ENCODE assay signal across 12 mouse cellular contexts in the genomic region with DNA sequence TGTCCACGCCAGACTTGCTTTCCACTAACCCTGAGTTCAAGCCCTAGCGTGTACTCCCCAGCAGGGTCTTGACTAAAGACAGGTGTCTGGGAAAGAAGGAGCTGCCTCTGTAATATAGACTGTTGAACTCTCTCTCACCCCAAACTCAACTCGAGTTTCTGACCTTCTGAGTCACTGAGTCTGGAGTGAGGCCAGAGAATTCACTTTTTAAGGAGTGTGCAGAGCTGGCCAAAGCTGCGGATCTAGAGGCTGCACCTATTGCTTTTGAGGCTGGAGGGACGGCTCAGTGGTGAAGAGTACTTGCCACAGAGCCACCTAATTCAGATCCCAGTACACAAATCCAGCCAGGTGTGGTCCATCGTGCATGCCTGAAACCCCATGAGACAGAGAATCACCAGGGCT. TPM values are rescaled to one million over a fixed set of nuclear protein-coding genes. Genes with fewer than 3 reads are reported as not detected.
A peak's percentile ranks its signal among the peaks of the same experiment; 100 is the strongest.
DNase-seq lines count a peak whose midpoint lies in the region; ATAC-seq and TF ChIP-seq lines count a peak whose summit lies in the region.
"Had no signal": no experiment of that assay in that cellular context is flagged by ENCODE, and none has a peak within 500 bp of the region (broad histone marks: within the 10 kb centered on the region; RNA-seq: fewer than 3 reads in every experiment).

No protein-coding gene starts in this region.

- H3K36me3 ChIP-seq in kidney, embryonic 15.5 days = no peaks in the 10 kb centered on the region
- no peaks in the 10 kb centered on the region for H3K36me3 ChIP-seq in kidney, adult 2 months (ENCODE audit: control insufficient read depth, insufficient read depth, low read length)
- no peaks in the 10 kb centered on the region for H3K36me3 ChIP-seq in intestine, embryonic 14.5 days (ENCODE audit: control insufficient read depth, insufficient read depth, low read length)
- no peaks in the 10 kb centered on the region for H3K36me3 ChIP-seq in midbrain, embryonic 14.5 days (ENCODE audit: control insufficient read depth, insufficient read depth, low read length)

- TF ChIP-seq POLR2A in kidney, adult 2 months (IDR thresholded peaks at IDR 0.05; ENCODE audit: low read depth, low read length) = no peak

- H3K4me1 ChIP-seq in kidney, embryonic 15.5 days = peaks cover 40% of the 10 kb centered on the region
- H3K4me1 ChIP-seq in kidney, adult 2 months (ENCODE audit: control insufficient read depth, insufficient read depth, low read length) = no peaks in the 10 kb centered on the region
- peaks cover 7% of the 10 kb centered on the region; the same call in 1 of the 2 replicates for H3K4me1 ChIP-seq in intestine, embryonic 14.5 days (replicated peaks; ENCODE audit: control insufficient read depth, insufficient read depth, low read length)
- no peaks in the 10 kb centered on the region for H3K4me1 ChIP-seq in midbrain, embryonic 14.5 days (ENCODE audit: control insufficient read depth, insufficient read depth, low read length)

- 19% methylated on average over 6 of the region's 6 CpGs for WGBS in kidney, embryonic 15.5 days
- 30% methylated on average over 6 of the region's 6 CpGs for WGBS in kidney, adult 2 months
- WGBS in intestine, embryonic 14.5 days = 32% methylated on average over 6 of the region's 6 CpGs
- 76% methylated on average over 6 of the region's 6 CpGs for WGBS in midbrain, embryonic 14.5 days

- no peaks in the 10 kb centered on the region for H3K27me3 ChIP-seq in kidney, embryonic 15.5 days
- H3K27me3 ChIP-seq in kidney, adult 2 months (replicated peaks; ENCODE audit: control insufficient read depth, insufficient read depth, low read length) = no peaks in the 10 kb centered on the region
- no peaks in the 10 kb centered on the region for H3K27me3 ChIP-seq in intestine, embryonic 14.5 days (replicated peaks; ENCODE audit: control insufficient read depth, insufficient read depth, low read length)
- H3K27me3 ChIP-seq in midbrain, embryonic 14.5 days (ENCODE audit: control insufficient read depth, insufficient read depth, low read length) = no peaks in the 10 kb centered on the region

- H3K9me3 ChIP-seq in kidney, embryonic 15.5 days (replicated peaks) = no peaks in the 10 kb centered on the region
- H3K9me3 ChIP-seq in intestine, embryonic 14.5 days (ENCODE audit: control insufficient read depth, low read length) = no peaks in the 10 kb centered on the region
- H3K9me3 ChIP-seq in midbrain, embryonic 14.5 days (ENCODE audit: control insufficient read depth, low read length) = no peaks in the 10 kb centered on the region

- peak; percentile 89 for ATAC-seq in kidney, embryonic 15.5 days (replicated peaks; ENCODE audit: low FRiP score)
- peak; percentile 65; the same call in 1 of the 2 replicates for ATAC-seq in intestine, embryonic 14.5 days (replicated peaks; ENCODE audit: low FRiP score, low TSS enrichment, low read depth)
- no peak for ATAC-seq in midbrain, embryonic 14.5 days (ENCODE audit: low FRiP score, low TSS enrichment)

- no peak overlapping the region for H3K4me2 ChIP-seq in kidney, embryonic 15.5 days
- no peak overlapping the region for H3K4me2 ChIP-seq in intestine, embryonic 14.5 days (ENCODE audit: low read length)
- no peak overlapping the region for H3K4me2 ChIP-seq in midbrain, embryonic 14.5 days (ENCODE audit: low read length)

- H3K9ac ChIP-seq in kidney, embryonic 15.5 days = no peak overlapping the region
- no peak overlapping the region for H3K9ac ChIP-seq in intestine, embryonic 14.5 days (ENCODE audit: low read length)
- no peak overlapping the region for H3K9ac ChIP-seq in midbrain, embryonic 14.5 days (replicated peaks; ENCODE audit: low read length)

- peak overlapping the region; percentile 68 for H3K27ac ChIP-seq in kidney, embryonic 15.5 days
- no peak overlapping the region for H3K27ac ChIP-seq in kidney, adult 2 months (ENCODE audit: insufficient read depth, low read depth, low read length)
- peak overlapping the region; percentile 40; the same call in 1 of the 2 replicates for H3K27ac ChIP-seq in intestine, embryonic 14.5 days (ENCODE audit: low read depth)
- H3K27ac ChIP-seq in midbrain, embryonic 14.5 days (replicated peaks; ENCODE audit: low read depth, low read length) = no peak overlapping the region
- H3K27ac ChIP-seq: left cerebral cortex, adult 2 months had no signal

- TF ChIP-seq CTCF in kidney, adult 2 months (conservative IDR thresholded peaks at IDR 0.05; ENCODE audit: insufficient read depth, insufficient read length, low read depth, low read length) = no peak

- no peak overlapping the region for H3K4me3 ChIP-seq in kidney, embryonic 15.5 days (replicated peaks)
- H3K4me3 ChIP-seq in kidney, adult 2 months (ENCODE audit: insufficient read depth, low read depth, low read length) = no peak overlapping the region
- no peak overlapping the region for H3K4me3 ChIP-seq in intestine, embryonic 14.5 days (ENCODE audit: low read depth, low read length)
- H3K4me3 ChIP-seq in midbrain, embryonic 14.5 days (replicated peaks; ENCODE audit: low read depth, low read length) = no peak overlapping the region
- H3K4me3 ChIP-seq: left cerebral cortex, adult 2 months had no signal

- no peak for DNase-seq in kidney, adult 2 months
- peak; percentile 63 for DNase-seq in adrenal gland, postnatal 10 days
- no peak for DNase-seq in intestine, embryonic 14.5 days (ENCODE audit: low spot score)
- peak; percentile 53 for DNase-seq in mesoderm, embryonic 11.5 days (ENCODE audit: low read depth, low spot score)
- DNase-seq in natural killer cell, adult 2 months (ENCODE audit: low spot score in 2 of 2) = no peak
- no peak for DNase-seq in liver
- DNase-seq in midbrain, embryonic 14.5 days = no peak
- DNase-seq: cerebellum, adult 9-11 months; right cerebral cortex, postnatal 4 days had no signal

RNA-seq across cellular contexts. Expression of a gene that starts 17.3 kb away (rescaled TPM):
- polyA plus RNA-seq in kidney, embryonic 15.5 days (2015; fragmentation: Nextera tagmentation; extraction: Ambion mirVana) = 0.33 and 1.1 TPM in 2 replicates
- polyA plus RNA-seq in kidney, adult 2 months (2012; rRNA removed) = 1.1 and 1.2 TPM in 2 replicates
- total RNA-seq in adrenal gland, postnatal 10 days (2021) = 1 to 10 TPM; 4.9 to 8.1 TPM
- polyA plus RNA-seq in intestine, embryonic 14.5 days (2014; fragmentation: Nextera tagmentation; extraction: Ambion mirVana) = 3.0 and 4.7 TPM in 2 replicates
- not detected in 2 replicates for polyA plus RNA-seq in midbrain, embryonic 14.5 days (2014; fragmentation: Nextera tagmentation; extraction: Ambion mirVana)
- total RNA-seq: midbrain, postnatal 0 days had no signal

RNA-seq across cellular contexts. Expression of a gene that starts 23.5 kb away (rescaled TPM):
- polyA plus RNA-seq in kidney, embryonic 15.5 days (2015; fragmentation: Nextera tagmentation; extraction: Ambion mirVana) = 31.0 and 33.6 TPM in 2 replicates
- 18.5 and 26.8 TPM in 2 replicates for polyA plus RNA-seq in kidney, adult 2 months (2012; rRNA removed)
- 10 to 100 TPM; 40.3 to 48.1 TPM for total RNA-seq in adrenal gland, postnatal 10 days (2021)
- polyA plus RNA-seq in intestine, embryonic 14.5 days (2014; fragmentation: Nextera tagmentation; extraction: Ambion mirVana) = 8.8 and 10.4 TPM in 2 replicates
- 1.3 and 1.6 TPM in 2 replicates for polyA plus RNA-seq in midbrain, embryonic 14.5 days (2014; fragmentation: Nextera tagmentation; extraction: Ambion mirVana)

RNA-seq across cellular contexts. Expression of a gene that starts 31.6 kb away (rescaled TPM):
- 18.0 and 18.4 TPM in 2 replicates for polyA plus RNA-seq in kidney, embryonic 15.5 days (2015; fragmentation: Nextera tagmentation; extraction: Ambion mirVana)
- polyA plus RNA-seq in kidney, adult 2 months (2012; rRNA removed) = 29.7 and 30.1 TPM in 2 replicates
- 10 to 100 TPM; 27.4 to 31.5 TPM for total RNA-seq in adrenal gland, postnatal 10 days (2021)
- 14.4 and 16.1 TPM in 2 replicates for polyA plus RNA-seq in intestine, embryonic 14.5 days (2014; fragmentation: Nextera tagmentation; extraction: Ambion mirVana)
- 40.2 and 52.5 TPM in 2 replicates for polyA plus RNA-seq in midbrain, embryonic 14.5 days (2014; fragmentation: Nextera tagmentation; extraction: Ambion mirVana)

RNA-seq across cellular contexts. Expression of a gene that starts 35.4 kb away (rescaled TPM):
- 72.7 and 77.1 TPM in 2 replicates for polyA plus RNA-seq in kidney, embryonic 15.5 days (2015; fragmentation: Nextera tagmentation; extraction: Ambion mirVana)
- 29.1 and 30.3 TPM in 2 replicates for polyA plus RNA-seq in kidney, adult 2 months (2012; rRNA removed)
- total RNA-seq in adrenal gland, postnatal 10 days (2021) = 10 to 100 TPM; 66.7 to 84.9 TPM
- 47.0 and 55.3 TPM in 2 replicates for polyA plus RNA-seq in intestine, embryonic 14.5 days (2014; fragmentation: Nextera tagmentation; extraction: Ambion mirVana)
- 43.5 and 57.7 TPM in 2 replicates for polyA plus RNA-seq in midbrain, embryonic 14.5 days (2014; fragmentation: Nextera tagmentation; extraction: Ambion mirVana)

RNA-seq across cellular contexts. Expression of a gene that starts 36.9 kb away (rescaled TPM):
- polyA plus RNA-seq in kidney, embryonic 15.5 days (2015; fragmentation: Nextera tagmentation; extraction: Ambion mirVana) = 95.2 and 112 TPM in 2 replicates
- polyA plus RNA-seq in kidney, adult 2 months (2012; rRNA removed) = 216 and 255 TPM in 2 replicates
- 100 to 1,000 TPM; 155 to 156 TPM for total RNA-seq in adrenal gland, postnatal 10 days (2021)
- polyA plus RNA-seq in intestine, embryonic 14.5 days (2014; fragmentation: Nextera tagmentation; extraction: Ambion mirVana) = 52.3 and 53.6 TPM in 2 replicates
- 25.9 and 28.1 TPM in 2 replicates for polyA plus RNA-seq in midbrain, embryonic 14.5 days (2014; fragmentation: Nextera tagmentation; extraction: Ambion mirVana)

Comparison
In these comparisons a context has a peak if more than half of its experiments do, and no peak if none do; other contexts are left out.
1. H3K27ac ChIP-seq: peak in kidney, embryonic 15.5 days (single experiment) and intestine, embryonic 14.5 days (single experiment); none in kidney, adult 2 months (single experiment) and midbrain, embryonic 14.5 days (single experiment).
2. DNase-seq: peak in adrenal gland, postnatal 10 days (single experiment) and mesoderm, embryonic 11.5 days (single experiment); none in kidney, adult 2 months (single experiment), intestine, embryonic 14.5 days (single experiment), natural killer cell, adult 2 months (0 of 2), liver (single experiment) and midbrain, embryonic 14.5 days (single experiment).